Mouse (Mus musculus): ENCODE measurements around the gene Klf16. TPM values are rescaled to one million over a fixed set of nuclear protein-coding genes. Genes with fewer than 3 reads are reported as not detected.
"Not testable (repeated sequence)": the region's sequence is repeated elsewhere in the genome, so short reads cannot be mapped to it uniquely, and the experiment has no call there.

Gene Klf16
- polyA plus RNA-seq, 1 experiment = 8.7 TPM

- 96% methylated on average over 3 of the region's 3 CpGs for WGBS
- H3K27ac ChIP-seq (ENCODE audit: insufficient read depth, low read depth, low read length) = no peak overlapping the region
- TF ChIP-seq CTCF (conservative IDR thresholded peaks at IDR 0.05; ENCODE audit: insufficient read depth, insufficient read length, low read depth, low read length) (no peak), POLR2A (IDR thresholded peaks at IDR 0.05; ENCODE audit: low read depth, low read length) (no peak)
- no peaks in the 10 kb centered on the region for H3K4me1 ChIP-seq (ENCODE audit: control insufficient read depth, insufficient read depth, low read length)
- H3K4me3 ChIP-seq (ENCODE audit: insufficient read depth, low read depth, low read length) = no peak overlapping the region
- no peaks in the 10 kb centered on the region for H3K27me3 ChIP-seq (replicated peaks; ENCODE audit: control insufficient read depth, insufficient read depth, low read length)
- no peaks in the 10 kb centered on the region for H3K36me3 ChIP-seq (ENCODE audit: control insufficient read depth, insufficient read depth, low read length)
- DNase-seq = no peak
These were observed 34.8 kb upstream of the Klf16 start for GRCm38 (mm10) chr10:80611905-80612304.

GRCm38 (mm10) chr10:80611024-80611423 is 33.9 kb upstream of the Klf16 start:
- peak; percentile 60 for DNase-seq
- Histone ChIP-seq H3K27ac (ENCODE audit: insufficient read depth, low read depth, low read length) (no peak overlapping the region), H3K4me1 (ENCODE audit: control insufficient read depth, insufficient read depth, low read length) (no peaks in the 10 kb centered on the region), H3K4me3 (ENCODE audit: insufficient read depth, low read depth, low read length) (no peak overlapping the region), H3K36me3 (ENCODE audit: control insufficient read depth, insufficient read depth, low read length) (no peaks in the 10 kb centered on the region), H3K27me3 (replicated peaks; ENCODE audit: control insufficient read depth, insufficient read depth, low read length) (no peaks in the 10 kb centered on the region)
- TF ChIP-seq POLR2A (IDR thresholded peaks at IDR 0.05; ENCODE audit: low read depth, low read length) (no peak), CTCF (conservative IDR thresholded peaks at IDR 0.05; ENCODE audit: insufficient read depth, insufficient read length, low read depth, low read length) (peak; percentile 80)
- 46% methylated on average over 4 of the region's 4 CpGs for WGBS

GRCm38 (mm10) chr10:80610116-80610785 is 33.1 kb upstream of the Klf16 start:
- DNase-seq = no peak
- TF ChIP-seq POLR2A (IDR thresholded peaks at IDR 0.05; ENCODE audit: low read depth, low read length) = no peak
- TF ChIP-seq CTCF (conservative IDR thresholded peaks at IDR 0.05; ENCODE audit: insufficient read depth, insufficient read length, low read depth, low read length) = no peak
- no peak overlapping the region for H3K4me3 ChIP-seq (ENCODE audit: insufficient read depth, low read depth, low read length)
- no peaks in the 10 kb centered on the region for H3K36me3 ChIP-seq (ENCODE audit: control insufficient read depth, insufficient read depth, low read length)
- WGBS = 92% methylated on average over 9 of the region's 9 CpGs
- no peak overlapping the region for H3K27ac ChIP-seq (ENCODE audit: insufficient read depth, low read depth, low read length)
- no peaks in the 10 kb centered on the region for H3K27me3 ChIP-seq (replicated peaks; ENCODE audit: control insufficient read depth, insufficient read depth, low read length)
- no peaks in the 10 kb centered on the region for H3K4me1 ChIP-seq (ENCODE audit: control insufficient read depth, insufficient read depth, low read length)

- Histone ChIP-seq H3K4me3 (ENCODE audit: insufficient read depth, low read depth, low read length) (no peak overlapping the region), H3K4me1 (ENCODE audit: control insufficient read depth, insufficient read depth, low read length) (no peaks in the 10 kb centered on the region), H3K27me3 (replicated peaks; ENCODE audit: control insufficient read depth, insufficient read depth, low read length) (no peaks in the 10 kb centered on the region), H3K36me3 (ENCODE audit: control insufficient read depth, insufficient read depth, low read length) (no peaks in the 10 kb centered on the region), H3K27ac (ENCODE audit: insufficient read depth, low read depth, low read length) (no peak overlapping the region)
- no peak for TF ChIP-seq POLR2A (IDR thresholded peaks at IDR 0.05; ENCODE audit: low read depth, low read length)
- no peak for TF ChIP-seq CTCF (conservative IDR thresholded peaks at IDR 0.05; ENCODE audit: insufficient read depth, insufficient read length, low read depth, low read length)
- WGBS = 87% methylated on average over 10 of the region's 10 CpGs
- no peak for DNase-seq
These were observed 32.3 kb upstream of the Klf16 start for GRCm38 (mm10) chr10:80609269-80609924.

GRCm38 (mm10) chr10:80608435-80608834 is 31.3 kb upstream of the Klf16 start:
- H3K4me1 ChIP-seq (ENCODE audit: control insufficient read depth, insufficient read depth, low read length) = peaks cover 3% of the 10 kb centered on the region; the same call in 1 of the 2 replicates
- no peaks in the 10 kb centered on the region for H3K27me3 ChIP-seq (replicated peaks; ENCODE audit: control insufficient read depth, insufficient read depth, low read length)
- H3K36me3 ChIP-seq (ENCODE audit: control insufficient read depth, insufficient read depth, low read length) = no peaks in the 10 kb centered on the region
- H3K27ac ChIP-seq (ENCODE audit: insufficient read depth, low read depth, low read length) = no peak overlapping the region
- no peak overlapping the region for H3K4me3 ChIP-seq (ENCODE audit: insufficient read depth, low read depth, low read length)
- no peak for TF ChIP-seq CTCF (conservative IDR thresholded peaks at IDR 0.05; ENCODE audit: insufficient read depth, insufficient read length, low read depth, low read length)
- no peak for TF ChIP-seq POLR2A (IDR thresholded peaks at IDR 0.05; ENCODE audit: low read depth, low read length)
- 92% methylated on average over 3 of the region's 3 CpGs for WGBS
- DNase-seq = no peak

GRCm38 (mm10) chr10:80606737-80607350 is 29.7 kb upstream of the Klf16 start:
- Histone ChIP-seq H3K27ac (ENCODE audit: insufficient read depth, low read depth, low read length) (no peak overlapping the region), H3K4me3 (ENCODE audit: insufficient read depth, low read depth, low read length) (no peak overlapping the region), H3K36me3 (ENCODE audit: control insufficient read depth, insufficient read depth, low read length) (no peaks in the 10 kb centered on the region), H3K27me3 (replicated peaks; ENCODE audit: control insufficient read depth, insufficient read depth, low read length) (no peaks in the 10 kb centered on the region), H3K4me1 (ENCODE audit: control insufficient read depth, insufficient read depth, low read length) (peaks cover 8% of the 10 kb centered on the region)
- WGBS = 90% methylated on average over 34 of the region's 34 CpGs
- TF ChIP-seq CTCF (conservative IDR thresholded peaks at IDR 0.05; ENCODE audit: insufficient read depth, insufficient read length, low read depth, low read length) (no peak), POLR2A (IDR thresholded peaks at IDR 0.05; ENCODE audit: low read depth, low read length) (no peak)
- no peak for DNase-seq

- H3K4me3 ChIP-seq (ENCODE audit: insufficient read depth, low read depth, low read length) = no peak overlapping the region
- no peak for DNase-seq
- no peaks in the 10 kb centered on the region for H3K36me3 ChIP-seq (ENCODE audit: control insufficient read depth, insufficient read depth, low read length)
- WGBS = 82% methylated on average over 23 of the region's 23 CpGs
- H3K27me3 ChIP-seq (replicated peaks; ENCODE audit: control insufficient read depth, insufficient read depth, low read length) = no peaks in the 10 kb centered on the region
- H3K27ac ChIP-seq (ENCODE audit: insufficient read depth, low read depth, low read length) = no peak overlapping the region
- TF ChIP-seq POLR2A (IDR thresholded peaks at IDR 0.05; ENCODE audit: low read depth, low read length) (no peak), CTCF (conservative IDR thresholded peaks at IDR 0.05; ENCODE audit: insufficient read depth, insufficient read length, low read depth, low read length) (no peak)
- peaks cover 8% of the 10 kb centered on the region for H3K4me1 ChIP-seq (ENCODE audit: control insufficient read depth, insufficient read depth, low read length)
These were observed 29.2 kb upstream of the Klf16 start for GRCm38 (mm10) chr10:80606306-80606705.

- WGBS = 67% methylated on average over 4 of the region's 4 CpGs
- not testable (repeated sequence) for H3K4me3 ChIP-seq (ENCODE audit: insufficient read depth, low read depth, low read length); H3K36me3 ChIP-seq (ENCODE audit: control insufficient read depth, insufficient read depth, low read length); H3K4me1 ChIP-seq (ENCODE audit: control insufficient read depth, insufficient read depth, low read length); H3K27me3 ChIP-seq (replicated peaks; ENCODE audit: control insufficient read depth, insufficient read depth, low read length); H3K27ac ChIP-seq (ENCODE audit: insufficient read depth, low read depth, low read length); DNase-seq
These were observed 28.6 kb upstream of the Klf16 start, which contains the start of gene Gm49322 for GRCm38 (mm10) chr10:80605721-80606120. Gm49322 (plus strand) TSS chr10:80606021.

Measured in kidney, adult 2 months (tissue).